In genomic region chr4:137100756-137101155, GRCm38 (mm10) we compare ENCODE assay signal across 17 mouse cellular contexts.
"Had no signal": no experiment of that assay in that cellular context is flagged by ENCODE, and none has a peak within 500 bp of the region (broad histone marks: within the 10 kb centered on the region; RNA-seq: fewer than 3 reads in every experiment).

No protein-coding gene starts in this region.

- H3K27me3 ChIP-seq: limb, embryonic 12.5 days; limb, embryonic 15.5 days; midbrain, embryonic 15.5 days; neural tube, embryonic 13.5 days had no signal

- H3K27ac ChIP-seq: limb, embryonic 12.5 days; limb, embryonic 15.5 days; liver, embryonic 15.5 days; lung, embryonic 15.5 days; midbrain, embryonic 12.5 days; midbrain, embryonic 15.5 days; neural tube, embryonic 13.5 days had no signal

- H3K36me3 ChIP-seq: limb, embryonic 12.5 days; limb, embryonic 15.5 days; liver, embryonic 15.5 days; lung, embryonic 15.5 days; midbrain, embryonic 12.5 days; midbrain, embryonic 15.5 days; neural tube, embryonic 13.5 days had no signal

- H3K9me3 ChIP-seq: limb, embryonic 12.5 days; limb, embryonic 15.5 days; liver, embryonic 15.5 days; lung, embryonic 15.5 days; midbrain, embryonic 12.5 days; midbrain, embryonic 15.5 days; neural tube, embryonic 13.5 days had no signal

- ATAC-seq: midbrain, embryonic 15.5 days had no signal

- H3K4me3 ChIP-seq: limb, embryonic 12.5 days; limb, embryonic 15.5 days; liver, embryonic 15.5 days; lung, embryonic 15.5 days; midbrain, embryonic 12.5 days; midbrain, embryonic 15.5 days; neural tube, embryonic 13.5 days had no signal

- H3K9ac ChIP-seq: limb, embryonic 12.5 days; limb, embryonic 15.5 days; liver, embryonic 15.5 days; lung, embryonic 15.5 days; midbrain, embryonic 12.5 days; midbrain, embryonic 15.5 days; neural tube, embryonic 13.5 days had no signal

- H3K4me1 ChIP-seq: liver, embryonic 15.5 days; lung, embryonic 15.5 days; midbrain, embryonic 15.5 days had no signal

- DNase-seq: kidney, adult 9 months; kidney, postnatal 14 days; kidney, postnatal 4 days; left cerebral cortex, postnatal 4 days; lung, adult 18-20 months; lung, postnatal 10 days; lung, postnatal 4 days; thymus, adult 18-20 months; thymus, postnatal 36 days had no signal

- H3K4me2 ChIP-seq: limb, embryonic 12.5 days; limb, embryonic 15.5 days; liver, embryonic 11.5 days; liver, embryonic 15.5 days; lung, embryonic 15.5 days; midbrain, embryonic 12.5 days; midbrain, embryonic 15.5 days; neural tube, embryonic 13.5 days had no signal
